Mouse (Mus musculus) cerebellum, adult 2 months (tissue): ENCODE data around the gene Ptpru.

Source experiments
- CTCF ChIP-seq: fragments of 200-500 bp; IDR thresholded peaks from 2 replicates; pipeline ENCODE4 v1.5.1; 2011; ENCODE audit warnings: low read depth, mild to moderate bottlenecking, control low read depth, low read length, moderate library complexity, borderline replicate concordance; ENCODE audit not compliant: insufficient read depth
- POLR2A ChIP-seq: fragments of 200-500 bp; IDR thresholded peaks from 2 replicates; pipeline ENCODE4 v1.6.1; 2011; ENCODE audit warnings: low read length, control low read depth, borderline replicate concordance; ENCODE audit not compliant: insufficient read depth

- TF ChIP-seq CTCF (no peak), POLR2A (no peak)
These were observed 37.2 kb upstream of the Ptpru start for GRCm38 (mm10) chr4:131875242-131875641.
